Mouse (Mus musculus) heart, adult 2 months (tissue): ENCODE data around the gene Ccer1.
A peak's percentile ranks its signal among the peaks of the same experiment; 100 is the strongest.

Experiments
- CTCF ChIP-seq: fragments of 200-600 bp; IDR thresholded peaks from 2 replicates; pipeline ENCODE4 v1.8.1; 2022; ENCODE audit warnings: antibody characterized with exemption, mild to moderate bottlenecking, moderate library complexity
- EP300 ChIP-seq: fragments of 200-500 bp; IDR thresholded peaks from 2 replicates; pipeline ENCODE4 v1.6.1; 2011; ENCODE audit warnings: low read depth, low read length, control low read depth; ENCODE audit not compliant: insufficient read depth

DNA sequence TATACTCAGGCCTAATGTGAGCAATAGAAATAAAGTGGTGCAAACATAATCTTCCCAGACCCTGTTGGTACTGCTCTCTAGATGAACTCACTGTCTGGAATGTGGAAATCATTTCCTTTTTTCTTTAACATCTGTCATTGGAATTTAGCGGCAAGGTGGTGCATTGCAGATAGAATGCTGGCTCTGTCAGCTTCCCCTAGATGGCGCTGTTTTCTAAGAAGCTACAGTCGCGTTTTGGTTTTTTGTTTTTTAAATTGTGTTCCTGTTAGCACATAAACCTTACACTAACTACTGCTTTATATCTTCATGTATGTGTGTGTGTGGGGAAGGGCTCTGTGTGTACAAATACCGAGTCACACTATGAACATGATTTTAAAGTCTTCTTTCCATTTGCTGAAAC lies 19.8 kb downstream of the Ccer1 start:
- TF ChIP-seq CTCF (peak; percentile 97), EP300 (0 out of 2 replicates have a peak, but pooled peaks have one; percentile 30)
